Mouse (Mus musculus): ENCODE measurements around the gene Pin1rt1. TPM values are rescaled to one million over a fixed set of nuclear protein-coding genes. Genes with fewer than 3 reads are reported as not detected.

Gene Pin1rt1
- 3.5 and 4.9 TPM in 2 replicates for polyA plus RNA-seq (2012; rRNA removed)

- H3K36me3 ChIP-seq (ENCODE audit: control insufficient read depth, insufficient read depth, low read length) = no peaks in the 10 kb centered on the region
- H3K27ac ChIP-seq (ENCODE audit: control insufficient read depth, insufficient read depth, low read depth, low read length) = peak within 1 kb of the TSS; percentile 63; the same call in 1 of the 2 replicates
- peak within 1 kb of the TSS; percentile 68 for H3K4me3 ChIP-seq (ENCODE audit: control insufficient read depth, low read depth, low read length)
- H3K27me3 ChIP-seq (ENCODE audit: control insufficient read depth, insufficient read depth, low read length) = no peaks in the 10 kb centered on the region
- TF ChIP-seq CTCF (IDR thresholded peaks at IDR 0.05; ENCODE audit: control insufficient read depth, insufficient read depth, insufficient replicate concordance, low read depth, low read length) (no peak), POLR2A (IDR thresholded peaks at IDR 0.05; ENCODE audit: control insufficient read depth, low read depth, low read length) (no peak)
- peaks cover 13% of the 10 kb centered on the region for H3K4me1 ChIP-seq (ENCODE audit: control insufficient read depth, insufficient read depth, low read length)
These were observed at the start of gene Pin1rt1 for GRCm38 (mm10) chr2:104716279-104716678. TSS of gene Pin1rt1 (minus strand) at chr2:104716379.

- H3K4me1 ChIP-seq (ENCODE audit: control insufficient read depth, insufficient read depth, low read length) = no peaks in the 10 kb centered on the region
- no peaks in the 10 kb centered on the region for H3K27me3 ChIP-seq (ENCODE audit: control insufficient read depth, insufficient read depth, low read length)
- H3K36me3 ChIP-seq (ENCODE audit: control insufficient read depth, insufficient read depth, low read length) = no peaks in the 10 kb centered on the region
- H3K4me3 ChIP-seq (ENCODE audit: control insufficient read depth, low read depth, low read length) = no peak overlapping the region
- H3K27ac ChIP-seq (ENCODE audit: control insufficient read depth, insufficient read depth, low read depth, low read length) = no peak overlapping the region
- TF ChIP-seq POLR2A (IDR thresholded peaks at IDR 0.05; ENCODE audit: control insufficient read depth, low read depth, low read length) (no peak), CTCF (IDR thresholded peaks at IDR 0.05; ENCODE audit: control insufficient read depth, insufficient read depth, insufficient replicate concordance, low read depth, low read length) (no peak)
These were observed 47.8 kb upstream of the Pin1rt1 start for GRCm38 (mm10) chr2:104764018-104764417.

GRCm38 (mm10) chr2:104763134-104763703, 47.0 kb upstream of the Pin1rt1 start:
- no peaks in the 10 kb centered on the region for H3K36me3 ChIP-seq (ENCODE audit: control insufficient read depth, insufficient read depth, low read length)
- H3K4me1 ChIP-seq (ENCODE audit: control insufficient read depth, insufficient read depth, low read length) = no peaks in the 10 kb centered on the region
- no peak overlapping the region for H3K27ac ChIP-seq (ENCODE audit: control insufficient read depth, insufficient read depth, low read depth, low read length)
- H3K27me3 ChIP-seq (ENCODE audit: control insufficient read depth, insufficient read depth, low read length) = no peaks in the 10 kb centered on the region
- no peak overlapping the region for H3K4me3 ChIP-seq (ENCODE audit: control insufficient read depth, low read depth, low read length)
- TF ChIP-seq POLR2A (IDR thresholded peaks at IDR 0.05; ENCODE audit: control insufficient read depth, low read depth, low read length) (no peak), CTCF (IDR thresholded peaks at IDR 0.05; ENCODE audit: control insufficient read depth, insufficient read depth, insufficient replicate concordance, low read depth, low read length) (no peak)

GRCm38 (mm10) chr2:104750611-104751010, 34.4 kb upstream of the Pin1rt1 start:
- Histone ChIP-seq H3K27ac (ENCODE audit: control insufficient read depth, insufficient read depth, low read depth, low read length) (no peak overlapping the region), H3K36me3 (ENCODE audit: control insufficient read depth, insufficient read depth, low read length) (no peaks in the 10 kb centered on the region), H3K27me3 (ENCODE audit: control insufficient read depth, insufficient read depth, low read length) (no peaks in the 10 kb centered on the region), H3K4me3 (ENCODE audit: control insufficient read depth, low read depth, low read length) (no peak overlapping the region), H3K4me1 (ENCODE audit: control insufficient read depth, insufficient read depth, low read length) (peaks cover 2% of the 10 kb centered on the region; the same call in 1 of the 2 replicates)
- no peak for TF ChIP-seq CTCF (IDR thresholded peaks at IDR 0.05; ENCODE audit: control insufficient read depth, insufficient read depth, insufficient replicate concordance, low read depth, low read length)
- no peak for TF ChIP-seq POLR2A (IDR thresholded peaks at IDR 0.05; ENCODE audit: control insufficient read depth, low read depth, low read length)

- Histone ChIP-seq H3K4me1 (ENCODE audit: control insufficient read depth, insufficient read depth, low read length) (peaks cover 2% of the 10 kb centered on the region; the same call in 1 of the 2 replicates), H3K4me3 (ENCODE audit: control insufficient read depth, low read depth, low read length) (no peak overlapping the region), H3K27me3 (ENCODE audit: control insufficient read depth, insufficient read depth, low read length) (no peaks in the 10 kb centered on the region), H3K27ac (ENCODE audit: control insufficient read depth, insufficient read depth, low read depth, low read length) (no peak overlapping the region), H3K36me3 (ENCODE audit: control insufficient read depth, insufficient read depth, low read length) (no peaks in the 10 kb centered on the region)
- no peak for TF ChIP-seq POLR2A (IDR thresholded peaks at IDR 0.05; ENCODE audit: control insufficient read depth, low read depth, low read length)
- TF ChIP-seq CTCF (IDR thresholded peaks at IDR 0.05; ENCODE audit: control insufficient read depth, insufficient read depth, insufficient replicate concordance, low read depth, low read length) = no peak
These were observed 32.5 kb upstream of the Pin1rt1 start for GRCm38 (mm10) chr2:104748652-104749183.

- H3K27me3 ChIP-seq (ENCODE audit: control insufficient read depth, insufficient read depth, low read length) = no peaks in the 10 kb centered on the region; the same call in 1 of the 2 replicates
- no peaks in the 10 kb centered on the region for H3K36me3 ChIP-seq (ENCODE audit: control insufficient read depth, insufficient read depth, low read length)
- H3K4me3 ChIP-seq (ENCODE audit: control insufficient read depth, low read depth, low read length) = peak overlapping the region; percentile 27; the same call in 1 of the 2 replicates
- peaks cover 11% of the 10 kb centered on the region for H3K4me1 ChIP-seq (ENCODE audit: control insufficient read depth, insufficient read depth, low read length)
- no peak overlapping the region for H3K27ac ChIP-seq (ENCODE audit: control insufficient read depth, insufficient read depth, low read depth, low read length)
- TF ChIP-seq POLR2A (IDR thresholded peaks at IDR 0.05; ENCODE audit: control insufficient read depth, low read depth, low read length) (no peak), CTCF (IDR thresholded peaks at IDR 0.05; ENCODE audit: control insufficient read depth, insufficient read depth, insufficient replicate concordance, low read depth, low read length) (no peak)
These were observed 30.1 kb upstream of the Pin1rt1 start for GRCm38 (mm10) chr2:104746251-104746650.

- peaks cover 11% of the 10 kb centered on the region for H3K4me1 ChIP-seq (ENCODE audit: control insufficient read depth, insufficient read depth, low read length)
- TF ChIP-seq CTCF (IDR thresholded peaks at IDR 0.05; ENCODE audit: control insufficient read depth, insufficient read depth, insufficient replicate concordance, low read depth, low read length) (no peak), POLR2A (IDR thresholded peaks at IDR 0.05; ENCODE audit: control insufficient read depth, low read depth, low read length) (no peak)
- H3K4me3 ChIP-seq (ENCODE audit: control insufficient read depth, low read depth, low read length) = no peak overlapping the region
- H3K36me3 ChIP-seq (ENCODE audit: control insufficient read depth, insufficient read depth, low read length) = no peaks in the 10 kb centered on the region
- no peak overlapping the region for H3K27ac ChIP-seq (ENCODE audit: control insufficient read depth, insufficient read depth, low read depth, low read length)
- no peaks in the 10 kb centered on the region; the same call in 1 of the 2 replicates for H3K27me3 ChIP-seq (ENCODE audit: control insufficient read depth, insufficient read depth, low read length)
These were observed 27.8 kb upstream of the Pin1rt1 start for GRCm38 (mm10) chr2:104743971-104744370.

Data from testis, adult 2 months (tissue).